Mouse (Mus musculus) lung, adult 2 months (tissue): Measurements from ENCODE around the gene Hoxc5.

ENCODE experiments used
- CTCF ChIP-seq: fragments of 200-500 bp; IDR thresholded peaks from 2 replicates; pipeline ENCODE4 v1.5.1; 2011; ENCODE audit warnings: mild to moderate bottlenecking, low read length, control low read depth; ENCODE audit not compliant: insufficient read depth
- POLR2A ChIP-seq: fragments of 200-500 bp; IDR thresholded peaks from 2 replicates; pipeline ENCODE4 v1.6.1; 2011; ENCODE audit warnings: low read depth, mild to moderate bottlenecking, control low read depth, low read length, borderline replicate concordance; ENCODE audit errors: extremely low read depth

GRCm38 (mm10) chr15:103010112-103010846, 43.0 kb downstream of the Hoxc5 start:
- no peak for TF ChIP-seq POLR2A
- no peak for TF ChIP-seq CTCF
